Mouse (Mus musculus) liver, embryonic 14.5 days (tissue): ENCODE results near the gene Zbtb38.

Experiments used
- CTCF ChIP-seq: IDR thresholded peaks from 2 replicates; pipeline ENCODE4 v1.5.1; 2016; ENCODE audit warnings: antibody characterized with exemption, low read depth, control low read depth
- EP300 ChIP-seq: IDR thresholded peaks from 2 replicates; pipeline ENCODE4 v1.6.1; 2016; ENCODE audit warnings: antibody characterized with exemption, low read depth

DNA sequence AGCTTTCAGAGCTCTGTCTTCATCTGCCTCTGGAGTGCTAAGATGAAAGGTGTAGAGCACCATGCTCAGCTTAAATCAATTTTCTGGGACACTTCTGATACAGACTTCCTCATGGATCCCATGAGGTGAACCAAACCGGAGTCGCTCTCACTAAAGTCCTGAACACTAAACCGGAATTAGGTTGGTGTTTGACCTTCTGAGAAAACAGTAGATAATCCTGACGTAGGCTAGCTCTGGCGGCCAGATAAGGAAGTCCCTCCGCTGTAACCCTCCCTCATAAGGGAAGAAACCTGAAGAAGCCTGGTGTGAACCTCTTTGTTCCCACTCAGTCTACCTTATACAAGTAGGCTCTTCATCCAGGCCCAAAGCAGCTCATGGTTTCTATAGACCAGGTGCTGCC lies 29.0 kb downstream of the Zbtb38 start:
- no peak for TF ChIP-seq CTCF
- TF ChIP-seq EP300, result no peak
